Mouse (Mus musculus): Measurements from ENCODE around the gene Usp5. TPM values are rescaled to one million over a fixed set of nuclear protein-coding genes. Genes with fewer than 3 reads are reported as not detected.
A peak's percentile ranks its signal among the peaks of the same experiment; 100 is the strongest.

The Usp5 gene
- polyA plus RNA-seq, 1 experiment from 2014 or later: 163 TPM

DNA sequence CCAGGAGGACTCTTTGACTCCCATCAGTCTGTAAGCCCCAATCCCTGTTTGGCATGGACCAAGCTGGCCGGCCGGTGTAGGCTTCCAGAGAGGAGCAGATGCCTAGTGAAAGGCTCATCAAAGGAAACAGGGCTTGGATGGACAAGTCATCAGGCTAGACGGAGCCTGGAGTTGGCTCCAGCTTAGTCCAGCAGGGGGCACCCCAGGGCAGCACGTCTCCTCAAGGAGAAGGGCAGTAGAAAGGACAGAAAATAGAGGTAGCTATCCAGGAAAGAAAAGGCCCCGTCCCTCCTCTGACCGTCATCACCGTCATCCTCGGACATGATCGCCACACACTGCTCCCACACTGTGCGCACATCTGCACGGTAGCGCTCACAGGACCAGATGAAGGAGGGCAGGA is 30.4 kb upstream of the Usp5 start:
- H3K9ac ChIP-seq: 0 out of 2 replicates have a peak overlapping the region, but pooled peaks have one; percentile 33
- H3K27ac ChIP-seq: peak overlapping the region; percentile 28; the same call in 1 of the 2 replicates
- 7% methylated on average over 12 of the region's 12 CpGs for WGBS
- peaks cover 27% of the 10 kb centered on the region for H3K27me3 ChIP-seq
- no peaks in the 10 kb centered on the region for H3K9me3 ChIP-seq
- peaks cover 70% of the 10 kb centered on the region for H3K4me1 ChIP-seq
- peak overlapping the region; percentile 20; the same call in 1 of the 2 replicates for H3K4me2 ChIP-seq
- H3K36me3 ChIP-seq: peaks cover 5% of the 10 kb centered on the region
- H3K4me3 ChIP-seq: peak overlapping the region; percentile 4; the same call in 1 of the 2 replicates
- no peak for ATAC-seq (ENCODE audit: insufficient number of reproducible peaks, insufficient read depth, low FRiP score, low TSS enrichment, low read depth)

GRCm38 (mm10) chr6:124858561-124859318 is 29.5 kb upstream of the Usp5 start:
- H3K27ac ChIP-seq: no peak overlapping the region
- peak overlapping the region; percentile 68 for H3K4me2 ChIP-seq
- peaks cover 19% of the 10 kb centered on the region for H3K27me3 ChIP-seq
- H3K9me3 ChIP-seq: no peaks in the 10 kb centered on the region
- WGBS: 71% methylated on average over 28 of the region's 28 CpGs
- peaks cover 14% of the 10 kb centered on the region for H3K36me3 ChIP-seq
- H3K4me1 ChIP-seq: peaks cover 63% of the 10 kb centered on the region
- ATAC-seq (ENCODE audit: insufficient number of reproducible peaks, insufficient read depth, low FRiP score, low TSS enrichment, low read depth): no peak
- peak overlapping the region; percentile 99; the same call in 1 of the 2 replicates for H3K9ac ChIP-seq
- peak overlapping the region; percentile 2; the same call in 1 of the 2 replicates for H3K4me3 ChIP-seq

DNA sequence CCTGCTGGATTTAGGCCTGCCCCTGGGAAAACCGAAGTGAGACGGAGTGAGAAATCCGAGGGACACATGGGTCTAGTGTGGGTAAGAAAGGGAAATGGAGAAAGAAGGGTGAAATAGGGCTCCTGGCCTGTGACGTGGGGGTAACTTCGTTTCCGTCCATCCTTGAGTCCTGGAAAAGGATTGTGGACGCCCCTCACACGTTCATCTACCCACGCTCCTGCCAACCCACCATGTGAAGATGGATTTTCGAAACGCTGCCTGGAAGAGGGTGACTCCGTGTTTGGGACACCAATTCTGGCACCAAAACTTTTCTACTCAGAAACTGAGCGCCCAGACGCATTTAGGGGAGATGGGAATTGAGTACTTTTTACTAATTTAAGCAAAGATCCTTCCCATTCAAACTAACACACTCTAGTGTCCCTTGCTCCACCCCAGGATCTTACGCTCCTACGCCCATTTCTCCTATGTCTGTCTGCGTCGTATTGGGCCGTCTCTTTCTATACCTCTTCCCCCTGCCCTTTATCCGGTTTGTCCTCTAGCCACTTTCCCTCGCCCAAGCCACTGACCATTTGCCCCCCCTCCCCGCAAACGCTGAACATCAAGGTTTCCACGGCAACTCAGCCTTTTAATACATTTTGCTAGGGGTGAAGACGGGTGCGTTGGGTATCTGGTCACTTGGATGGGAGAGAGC is 28.7 kb upstream of the Usp5 start:
- no peak for ATAC-seq (ENCODE audit: insufficient number of reproducible peaks, insufficient read depth, low FRiP score, low TSS enrichment, low read depth)
- Histone ChIP-seq H3K27me3 (peaks cover 16% of the 10 kb centered on the region), H3K4me2 (peak overlapping the region; percentile 68), H3K9ac (peak overlapping the region; percentile 99), H3K27ac (peak overlapping the region; percentile 100), H3K4me1 (peaks cover 57% of the 10 kb centered on the region), H3K36me3 (peaks cover 21% of the 10 kb centered on the region), H3K9me3 (no peaks in the 10 kb centered on the region), H3K4me3 (peak overlapping the region; percentile 84)
- WGBS: 26% methylated on average over 26 of the region's 26 CpGs

- under 1% methylated on average over 86 of the region's 86 CpGs for WGBS
- peak within 1 kb of the TSS; percentile 68 for H3K4me2 ChIP-seq
- ATAC-seq (ENCODE audit: insufficient number of reproducible peaks, insufficient read depth, low FRiP score, low TSS enrichment, low read depth): peak; percentile 87
- H3K4me3 ChIP-seq: peak within 1 kb of the TSS; percentile 84
- H3K4me1 ChIP-seq: peaks cover 49% of the 10 kb centered on the region
- H3K36me3 ChIP-seq: peaks cover 29% of the 10 kb centered on the region
- peak within 1 kb of the TSS; percentile 99 for H3K9ac ChIP-seq
- H3K27me3 ChIP-seq: peaks cover 10% of the 10 kb centered on the region; the same call in 1 of the 2 replicates
- no peaks in the 10 kb centered on the region for H3K9me3 ChIP-seq
- H3K27ac ChIP-seq: peak within 1 kb of the TSS; percentile 100
Observed at GRCm38 (mm10) chr6:124856916-124857839, 27.9 kb upstream of the Usp5 start, which contains the start of gene P3h3. Gene P3h3 (minus strand): TSS chr6:124857752.

DNA sequence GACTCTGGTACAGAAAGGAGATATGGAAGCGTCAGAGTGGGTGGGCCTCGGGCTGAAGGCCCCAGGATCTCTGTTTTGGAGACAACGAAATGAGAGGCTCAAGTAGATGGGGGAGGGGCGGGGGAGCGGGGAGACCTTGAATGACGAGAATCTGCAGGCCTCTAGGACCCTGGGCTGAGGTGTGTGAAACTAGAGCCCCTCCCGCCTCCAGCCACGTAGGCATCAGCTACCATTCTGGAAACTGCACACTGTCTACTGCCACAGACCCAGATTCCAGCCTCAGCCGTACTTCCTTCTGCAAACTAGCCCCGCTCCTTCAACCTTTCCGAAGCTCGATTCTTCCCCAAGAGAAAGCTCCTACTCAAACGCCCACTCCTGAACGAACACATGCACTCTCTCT is 27.0 kb upstream of the Usp5 start:
- H3K4me3 ChIP-seq: peak overlapping the region; percentile 84
- peak overlapping the region; percentile 100 for H3K27ac ChIP-seq
- H3K9me3 ChIP-seq: no peaks in the 10 kb centered on the region
- H3K27me3 ChIP-seq: peaks cover 3% of the 10 kb centered on the region; the same call in 1 of the 2 replicates
- peaks cover 40% of the 10 kb centered on the region for H3K4me1 ChIP-seq
- peak overlapping the region; percentile 68 for H3K4me2 ChIP-seq
- peak; percentile 60; the same call in 1 of the 2 replicates for ATAC-seq (ENCODE audit: insufficient number of reproducible peaks, insufficient read depth, low FRiP score, low TSS enrichment, low read depth)
- H3K9ac ChIP-seq: peak overlapping the region; percentile 99
- 3% methylated on average over 14 of the region's 14 CpGs for WGBS
- H3K36me3 ChIP-seq: peaks cover 38% of the 10 kb centered on the region

GRCm38 (mm10) chr6:124854647-124855046 is 25.4 kb upstream of the Usp5 start:
- Histone ChIP-seq H3K27me3 (no peaks in the 10 kb centered on the region; the same call in 1 of the 2 replicates), H3K4me1 (peaks cover 30% of the 10 kb centered on the region), H3K36me3 (peaks cover 47% of the 10 kb centered on the region), H3K27ac (peak overlapping the region; percentile 55), H3K4me2 (no peak overlapping the region), H3K4me3 (no peak overlapping the region), H3K9me3 (no peaks in the 10 kb centered on the region), H3K9ac (0 out of 2 replicates have a peak overlapping the region, but pooled peaks have one; percentile 11)
- ATAC-seq (ENCODE audit: insufficient number of reproducible peaks, insufficient read depth, low FRiP score, low TSS enrichment, low read depth): no peak
- 74% methylated on average over 12 of the region's 12 CpGs for WGBS

GRCm38 (mm10) chr6:124850535-124850934 is 21.3 kb upstream of the Usp5 start:
- 51% methylated on average over 8 of the region's 8 CpGs for WGBS
- no peak overlapping the region for H3K9ac ChIP-seq
- ATAC-seq (ENCODE audit: insufficient number of reproducible peaks, insufficient read depth, low FRiP score, low TSS enrichment, low read depth): no peak
- no peak overlapping the region for H3K27ac ChIP-seq
- peaks cover 73% of the 10 kb centered on the region for H3K36me3 ChIP-seq
- no peaks in the 10 kb centered on the region for H3K27me3 ChIP-seq
- H3K4me1 ChIP-seq: peaks cover 7% of the 10 kb centered on the region
- H3K4me3 ChIP-seq: no peak overlapping the region
- H3K9me3 ChIP-seq: no peaks in the 10 kb centered on the region
- H3K4me2 ChIP-seq: no peak overlapping the region

DNA sequence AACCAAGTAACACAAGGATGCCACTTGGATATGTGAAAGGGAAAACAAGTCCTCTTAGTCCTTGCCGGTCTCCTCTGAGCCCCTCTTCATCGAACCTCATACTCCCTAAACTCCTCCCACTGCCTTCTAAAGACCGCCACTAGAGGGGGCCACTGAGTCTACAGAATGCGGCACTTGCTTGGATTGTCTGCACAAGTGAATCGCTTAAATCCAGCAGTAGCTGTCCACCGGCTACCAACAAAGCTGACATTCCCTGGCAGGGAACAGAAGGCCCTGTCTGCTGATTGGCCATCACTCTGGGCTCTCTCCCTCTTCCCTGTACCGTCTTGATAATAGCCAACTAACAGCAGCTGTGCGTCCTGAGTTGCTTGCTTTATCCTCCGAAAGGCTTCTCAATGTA is 18.0 kb upstream of the Usp5 start:
- H3K9ac ChIP-seq: no peak overlapping the region
- WGBS: 14% methylated on average over 9 of the region's 9 CpGs
- no peaks in the 10 kb centered on the region for H3K9me3 ChIP-seq
- H3K4me3 ChIP-seq: no peak overlapping the region; the same call in 1 of the 2 replicates
- no peaks in the 10 kb centered on the region for H3K27me3 ChIP-seq
- ATAC-seq (ENCODE audit: insufficient number of reproducible peaks, insufficient read depth, low FRiP score, low TSS enrichment, low read depth): peak; percentile 63
- H3K4me2 ChIP-seq: 0 out of 2 replicates have a peak overlapping the region, but pooled peaks have one; percentile 0
- no peak overlapping the region for H3K27ac ChIP-seq
- peaks cover 67% of the 10 kb centered on the region for H3K36me3 ChIP-seq
- H3K4me1 ChIP-seq: 0 out of 2 replicates have a peak, but pooled peaks cover 6% of the 10 kb centered on the region

DNA sequence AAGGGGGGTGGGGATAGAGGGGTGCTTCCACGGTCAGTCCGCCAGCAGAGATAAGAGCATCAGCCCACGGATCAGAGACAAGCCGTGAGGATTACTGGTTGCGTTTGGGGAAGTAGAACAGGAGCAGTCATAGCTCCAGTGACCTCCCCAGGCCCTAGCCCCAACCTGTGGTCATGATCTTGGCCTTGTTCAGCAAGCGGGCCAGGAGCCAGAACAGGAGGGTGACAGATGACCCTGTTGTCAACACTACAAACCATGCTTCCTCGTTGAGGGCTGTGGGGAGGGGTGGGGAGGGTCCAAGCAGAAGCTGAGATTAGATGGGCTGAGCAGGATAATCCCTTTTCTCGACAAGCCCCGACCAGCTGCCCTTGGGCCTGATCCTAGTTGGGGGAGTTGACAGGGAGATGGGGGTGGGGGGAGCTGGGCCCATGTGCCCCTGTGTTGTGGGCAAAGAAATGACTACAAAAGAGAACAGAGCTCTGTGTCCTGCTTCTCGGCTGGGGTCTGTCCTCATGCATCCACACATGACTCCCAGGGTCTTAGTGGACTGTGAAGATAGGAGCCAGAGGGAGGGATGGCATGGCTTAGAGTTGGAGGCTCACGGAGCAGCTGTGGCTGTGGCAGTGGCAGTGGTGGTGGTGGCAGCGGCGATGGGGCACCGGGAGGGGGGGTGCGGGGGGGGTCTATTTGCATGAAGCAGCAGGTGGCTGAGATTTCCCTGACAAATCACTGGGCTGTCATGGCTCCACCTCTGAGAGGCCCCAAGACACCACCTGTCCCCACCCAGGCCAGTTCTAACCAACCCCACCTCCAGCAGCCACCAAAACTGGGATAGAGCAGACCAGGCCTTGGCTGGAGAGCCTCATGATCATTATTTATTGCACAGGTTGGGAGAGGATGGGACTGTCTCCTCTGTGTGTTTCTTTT is 11.2 kb upstream of the Usp5 start, which contains the start of gene Gnb3:
TSS of gene Gnb3 (minus strand) at position 35 of the 927 bp plus-strand sequence.
- Histone ChIP-seq H3K4me2 (peak within 1 kb of the TSS; percentile 28), H3K9ac (peak within 1 kb of the TSS; percentile 58), H3K4me1 (peaks cover 22% of the 10 kb centered on the region), H3K27ac (no peak within 1 kb of the TSS), H3K36me3 (peaks cover 35% of the 10 kb centered on the region), H3K27me3 (no peaks in the 10 kb centered on the region), H3K9me3 (no peaks in the 10 kb centered on the region), H3K4me3 (no peak within 1 kb of the TSS)
- ATAC-seq (ENCODE audit: insufficient number of reproducible peaks, insufficient read depth, low FRiP score, low TSS enrichment, low read depth): no peak
- 25% methylated on average over 15 of the region's 15 CpGs for WGBS

GRCm38 (mm10) chr6:124839805-124840204 is 10.5 kb upstream of the Usp5 start:
- Histone ChIP-seq H3K4me1 (peaks cover 28% of the 10 kb centered on the region), H3K9me3 (no peaks in the 10 kb centered on the region), H3K36me3 (peaks cover 28% of the 10 kb centered on the region), H3K4me2 (peak overlapping the region; percentile 28), H3K4me3 (no peak overlapping the region), H3K27me3 (no peaks in the 10 kb centered on the region), H3K27ac (no peak overlapping the region), H3K9ac (peak overlapping the region; percentile 58)
- WGBS: 7% methylated on average over 8 of the region's 8 CpGs
- ATAC-seq (ENCODE audit: insufficient number of reproducible peaks, insufficient read depth, low FRiP score, low TSS enrichment, low read depth): no peak
